Mouse (Mus musculus): ENCODE results near the gene Lrcol1. TPM values are rescaled to one million over a fixed set of nuclear protein-coding genes. Genes with fewer than 3 reads are reported as not detected.

The Lrcol1 gene
- polyA plus RNA-seq, 1 experiment from 2014 or later = not detected

- Histone ChIP-seq H3K4me3 (peak overlapping the region; percentile 68), H3K36me3 (no peaks in the 10 kb centered on the region), H3K9ac (peak overlapping the region; percentile 81; the same call in 1 of the 2 replicates), H3K27ac (no peak overlapping the region), H3K9me3 (no peaks in the 10 kb centered on the region), H3K27me3 (replicated peaks) (peaks cover 6% of the 10 kb centered on the region), H3K4me1 (peaks cover 36% of the 10 kb centered on the region), H3K4me2 (replicated peaks) (peak overlapping the region; percentile 65)
- WGBS = 18% methylated on average over 8 of the region's 8 CpGs
- ATAC-seq (ENCODE audit: low FRiP score, low read depth) = no peak
Observed at GRCm38 (mm10) chr5:110387332-110387731, 42.8 kb downstream of the Lrcol1 start.

DNA sequence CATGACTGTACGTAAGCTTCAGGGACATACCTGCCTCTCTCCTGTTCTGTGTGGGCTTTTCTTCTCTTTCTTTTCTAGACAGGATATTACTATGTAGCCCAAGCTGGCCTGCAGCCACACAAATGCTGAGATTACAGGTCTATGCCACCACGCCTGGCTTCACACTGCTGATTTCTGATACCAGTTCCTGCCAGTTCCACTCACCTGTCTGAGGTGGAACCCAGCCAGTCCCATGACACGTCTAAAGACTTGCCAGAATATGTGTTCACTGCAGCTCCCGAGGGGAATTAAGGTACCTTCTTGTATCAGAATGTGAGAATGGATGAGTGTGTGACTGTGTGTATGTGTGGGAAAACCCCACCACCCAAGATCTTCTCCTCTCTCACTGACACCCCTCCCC, 46.1 kb downstream of the Lrcol1 start:
- Histone ChIP-seq H3K27me3 (replicated peaks) (peaks cover 6% of the 10 kb centered on the region), H3K36me3 (no peaks in the 10 kb centered on the region), H3K4me1 (peaks cover 24% of the 10 kb centered on the region; the same call in 1 of the 2 replicates), H3K9me3 (no peaks in the 10 kb centered on the region), H3K27ac (no peak overlapping the region), H3K4me3 (no peak overlapping the region), H3K9ac (no peak overlapping the region), H3K4me2 (replicated peaks) (no peak overlapping the region)
- no peak for ATAC-seq (ENCODE audit: low FRiP score, low read depth)
- 88% methylated on average over 4 of the region's 4 CpGs for WGBS

DNA sequence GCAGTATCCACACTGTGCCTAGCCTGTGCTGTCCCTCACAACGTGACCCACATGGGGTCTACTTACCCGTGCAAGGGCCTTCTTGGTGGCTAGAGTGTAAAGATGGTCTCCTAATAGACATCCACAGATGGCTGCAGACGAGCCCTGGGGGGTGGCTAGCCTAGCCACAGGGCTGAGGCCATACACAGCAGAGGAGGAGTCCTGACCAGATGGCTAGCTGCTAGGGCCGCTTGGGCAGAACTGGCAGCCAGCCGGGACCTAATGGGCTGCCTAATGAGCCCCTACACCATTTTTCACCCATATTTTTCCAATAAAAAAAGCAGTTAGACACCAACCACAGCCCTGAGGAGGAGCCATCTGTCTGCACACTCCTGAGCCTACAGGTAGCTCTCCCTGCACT, 48.2 kb downstream of the Lrcol1 start:
- ATAC-seq (ENCODE audit: low FRiP score, low read depth) = no peak
- no peak overlapping the region for H3K4me3 ChIP-seq
- WGBS = 64% methylated on average over 5 of the region's 5 CpGs
- no peaks in the 10 kb centered on the region; the same call in 1 of the 2 replicates for H3K27me3 ChIP-seq (replicated peaks)
- H3K9ac ChIP-seq = no peak overlapping the region
- no peak overlapping the region for H3K4me2 ChIP-seq (replicated peaks)
- H3K4me1 ChIP-seq = peaks cover 4% of the 10 kb centered on the region; the same call in 1 of the 2 replicates
- no peaks in the 10 kb centered on the region for H3K36me3 ChIP-seq
- H3K9me3 ChIP-seq = no peaks in the 10 kb centered on the region
- no peak overlapping the region for H3K27ac ChIP-seq

DNA sequence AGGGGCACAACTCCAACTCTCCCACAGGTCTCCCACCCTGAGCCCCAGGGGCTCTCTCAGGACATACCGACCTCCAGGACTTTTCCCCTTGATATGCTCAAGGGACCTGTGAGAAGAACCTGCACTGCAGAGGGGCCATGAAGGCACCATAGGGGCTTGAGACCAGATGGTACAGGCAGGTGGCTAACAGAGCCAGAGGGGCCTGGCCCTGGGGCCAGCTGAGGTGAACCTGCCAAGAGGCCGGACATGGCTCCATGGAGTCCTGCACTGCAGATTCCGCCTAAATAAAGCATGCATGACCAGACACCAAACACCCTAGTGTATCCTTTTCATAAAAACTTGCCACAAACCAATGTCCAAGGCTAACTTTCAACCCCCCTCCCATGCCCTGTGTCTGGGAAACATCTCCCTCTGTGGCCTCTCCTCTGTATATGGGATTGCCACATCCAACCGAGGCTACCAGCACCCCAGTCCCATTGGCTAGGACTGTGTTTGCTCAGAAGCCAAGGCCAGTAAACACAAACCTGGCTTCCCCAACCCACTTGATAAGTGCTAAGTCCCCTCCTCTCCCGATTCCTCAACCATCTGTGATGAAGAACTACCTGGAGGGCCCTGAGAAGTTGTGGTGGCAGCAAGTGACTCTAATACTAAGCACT, 50.6 kb downstream of the Lrcol1 start:
- Histone ChIP-seq H3K27ac (no peak overlapping the region), H3K36me3 (no peaks in the 10 kb centered on the region), H3K9ac (no peak overlapping the region), H3K27me3 (replicated peaks) (no peaks in the 10 kb centered on the region), H3K4me3 (no peak overlapping the region), H3K4me1 (peaks cover 4% of the 10 kb centered on the region; the same call in 1 of the 2 replicates), H3K4me2 (replicated peaks) (no peak overlapping the region), H3K9me3 (no peaks in the 10 kb centered on the region)
- ATAC-seq (ENCODE audit: low FRiP score, low read depth) = no peak
- WGBS = 91% methylated on average over 5 of the region's 5 CpGs

- Histone ChIP-seq H3K4me2 (replicated peaks) (no peak overlapping the region), H3K36me3 (no peaks in the 10 kb centered on the region), H3K27ac (no peak overlapping the region), H3K27me3 (replicated peaks) (no peaks in the 10 kb centered on the region), H3K9me3 (no peaks in the 10 kb centered on the region), H3K9ac (no peak overlapping the region), H3K4me3 (no peak overlapping the region), H3K4me1 (peaks cover 6% of the 10 kb centered on the region)
- no peak for ATAC-seq (ENCODE audit: low FRiP score, low read depth)
- 88% methylated on average over 8 of the region's 8 CpGs for WGBS
Observed at GRCm38 (mm10) chr5:110401101-110401500, 56.6 kb downstream of the Lrcol1 start.

GRCm38 (mm10) chr5:110402557-110402956, 58.0 kb downstream of the Lrcol1 start:
- Histone ChIP-seq H3K36me3 (no peaks in the 10 kb centered on the region), H3K4me3 (no peak overlapping the region), H3K9me3 (no peaks in the 10 kb centered on the region), H3K27ac (no peak overlapping the region), H3K4me1 (peaks cover 20% of the 10 kb centered on the region), H3K4me2 (replicated peaks) (no peak overlapping the region), H3K27me3 (replicated peaks) (no peaks in the 10 kb centered on the region), H3K9ac (no peak overlapping the region)
- no peak for ATAC-seq (ENCODE audit: low FRiP score, low read depth)
- WGBS = 93% methylated on average over 2 of the region's 2 CpGs

- Histone ChIP-seq H3K4me1 (peaks cover 26% of the 10 kb centered on the region), H3K36me3 (no peaks in the 10 kb centered on the region), H3K27me3 (replicated peaks) (no peaks in the 10 kb centered on the region), H3K9ac (no peak overlapping the region), H3K4me3 (no peak overlapping the region), H3K4me2 (replicated peaks) (no peak overlapping the region), H3K27ac (no peak overlapping the region), H3K9me3 (no peaks in the 10 kb centered on the region)
- no peak for ATAC-seq (ENCODE audit: low FRiP score, low read depth)
- 52% methylated on average over 3 of the region's 3 CpGs for whole genome bisulfite sequencing
Observed at GRCm38 (mm10) chr5:110403931-110404330, 59.4 kb downstream of the Lrcol1 start.

Other genes starting within 250 kb of the Lrcol1 start
- 1.3 and 1.8 TPM in 2 replicates for gene Plcxd1, start 244.8 kb upstream of the Lrcol1 start, polyA plus RNA-seq (2016; fragmentation: Nextera tagmentation; extraction: Ambion mirVana)
- gene Gtpbp6, start 236.5 kb upstream of the Lrcol1 start, polyA plus RNA-seq (2016; fragmentation: Nextera tagmentation; extraction: Ambion mirVana) = 51.2 and 61.7 TPM in 2 replicates
- 9.3 and 14.0 TPM in 2 replicates for gene Zfp605, start 234.6 kb upstream of the Lrcol1 start, polyA plus RNA-seq (2016; fragmentation: Nextera tagmentation; extraction: Ambion mirVana)
- 97.0 and 97.8 TPM in 2 replicates for gene Chfr, start 208.9 kb upstream of the Lrcol1 start, polyA plus RNA-seq (2016; fragmentation: Nextera tagmentation; extraction: Ambion mirVana)
- gene Golga3, start 168.0 kb upstream of the Lrcol1 start, polyA plus RNA-seq (2016; fragmentation: Nextera tagmentation; extraction: Ambion mirVana) = 23.0 and 24.4 TPM in 2 replicates
- gene Ankle2, start 113.7 kb upstream of the Lrcol1 start, polyA plus RNA-seq (2016; fragmentation: Nextera tagmentation; extraction: Ambion mirVana) = 33.5 and 34.1 TPM in 2 replicates
- gene Pgam5, start 74.8 kb upstream of the Lrcol1 start, polyA plus RNA-seq (2016; fragmentation: Nextera tagmentation; extraction: Ambion mirVana) = 84.7 and 93.8 TPM in 2 replicates
- gene Pxmp2, start 58.5 kb upstream of the Lrcol1 start, polyA plus RNA-seq (2016; fragmentation: Nextera tagmentation; extraction: Ambion mirVana) = 10.1 and 10.3 TPM in 2 replicates
- 18.7 and 20.4 TPM in 2 replicates for gene Pole, start 58.4 kb upstream of the Lrcol1 start, polyA plus RNA-seq (2016; fragmentation: Nextera tagmentation; extraction: Ambion mirVana)
- gene P2rx2, start 1.5 kb upstream of the Lrcol1 start, polyA plus RNA-seq (2016; fragmentation: Nextera tagmentation; extraction: Ambion mirVana) = 2.1 and 2.4 TPM in 2 replicates
- 33.9 and 41.7 TPM in 2 replicates for gene Fbrsl1, start 103.8 kb downstream of the Lrcol1 start, polyA plus RNA-seq (2016; fragmentation: Nextera tagmentation; extraction: Ambion mirVana)
- gene Galnt9, start 199.6 kb downstream of the Lrcol1 start, polyA plus RNA-seq (2016; fragmentation: Nextera tagmentation; extraction: Ambion mirVana) = 10.6 and 15.0 TPM in 2 replicates

Measured in neural tube, embryonic 12.5 days (tissue).